Mouse (Mus musculus) testis, postnatal 10 days (tissue): Measurements from ENCODE around the gene Tmem238.
A peak's percentile ranks its signal among the peaks of the same experiment; 100 is the strongest.

ENCODE experiments used
- DNase-seq: peaks from one replicate; pipeline ENCODE4 v3.0.0; 2021; ENCODE audit warnings: low spot score

Gene Tmem238

GRCm38 (mm10) chr7:4746326-4746980 lies 43.0 kb downstream of the Tmem238 start:
- DNase-seq: no peak

- no peak for DNase-seq
Measured at GRCm38 (mm10) chr7:4744886-4745285, 44.6 kb downstream of the Tmem238 start.

GRCm38 (mm10) chr7:4743354-4743753 lies 46.1 kb downstream of the Tmem238 start:
- DNase-seq: no peak

GRCm38 (mm10) chr7:4742482-4742819 lies 47.0 kb downstream of the Tmem238 start:
- no peak for DNase-seq

GRCm38 (mm10) chr7:4741672-4742481 lies 47.6 kb downstream of the Tmem238 start:
- no peak for DNase-seq

GRCm38 (mm10) chr7:4741151-4741550 lies 48.3 kb downstream of the Tmem238 start:
- peak; percentile 74 for DNase-seq

GRCm38 (mm10) chr7:4740309-4740727 lies 49.1 kb downstream of the Tmem238 start:
- DNase-seq: no peak

GRCm38 (mm10) chr7:4739544-4740275 lies 49.7 kb downstream of the Tmem238 start, which contains the start of gene Kmt5c:
Gene Kmt5c, plus strand, starts transcription at chr7:4740115.
- DNase-seq: peak; percentile 95

- DNase-seq: no peak
Measured at GRCm38 (mm10) chr7:4739041-4739543, 50.4 kb downstream of the Tmem238 start.
